Mouse (Mus musculus): ENCODE measurements around the gene Rabggta. TPM values are rescaled to one million over a fixed set of nuclear protein-coding genes. Genes with fewer than 3 reads are reported as not detected.

Gene Rabggta
- polyA plus RNA-seq, 1 experiment from 2014 or later = 36.9 TPM

- WGBS = 63% methylated on average over 4 of the region's 4 CpGs
- peak overlapping the region; percentile 23; the same call in 1 of the 2 replicates for H3K27ac ChIP-seq (ENCODE audit: low read length)
- no peaks in the 10 kb centered on the region; the same call in 1 of the 2 replicates for H3K36me3 ChIP-seq (ENCODE audit: control insufficient read depth, insufficient read depth, low read length)
- no peak overlapping the region for H3K4me3 ChIP-seq (ENCODE audit: low read length)
- no peak overlapping the region for H3K9ac ChIP-seq (ENCODE audit: low read depth, low read length)
- no peak for ATAC-seq
- no peaks in the 10 kb centered on the region for H3K9me3 ChIP-seq (ENCODE audit: control insufficient read depth, low read length)
- H3K4me1 ChIP-seq (ENCODE audit: control insufficient read depth, insufficient read depth, low read length) = peaks cover 19% of the 10 kb centered on the region
- H3K4me2 ChIP-seq (ENCODE audit: low read depth, low read length) = no peak overlapping the region
- H3K27me3 ChIP-seq (replicated peaks; ENCODE audit: control insufficient read depth, insufficient read depth, low read length) = no peaks in the 10 kb centered on the region
These were observed 13.7 kb upstream of the Rabggta start for GRCm38 (mm10) chr14:55735758-55736157.

DNA sequence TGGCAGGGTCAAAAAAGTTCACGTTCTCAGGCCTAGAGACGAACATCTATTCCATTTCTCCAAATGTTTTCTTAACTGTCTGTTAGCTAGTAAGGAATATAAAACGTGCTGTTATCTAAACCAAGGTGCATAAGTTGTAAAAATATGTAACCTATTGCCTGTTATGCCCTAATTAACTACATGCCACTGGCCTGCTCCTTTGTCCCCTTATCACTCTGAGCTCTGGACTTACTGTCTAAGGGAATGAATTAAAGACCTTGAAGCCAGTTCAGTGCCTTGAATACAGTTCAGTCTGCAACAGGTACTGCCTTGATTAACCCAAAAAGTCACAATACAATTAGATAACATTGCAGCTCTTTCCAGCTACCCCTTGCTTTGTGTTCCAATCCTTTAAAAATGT, 13.3 kb upstream of the Rabggta start:
- ATAC-seq = peak; percentile 86
- WGBS = 34% methylated on average over 3 of the region's 3 CpGs
- Histone ChIP-seq H3K4me2 (ENCODE audit: low read depth, low read length) (no peak overlapping the region), H3K4me3 (ENCODE audit: low read length) (no peak overlapping the region), H3K27ac (ENCODE audit: low read length) (0 out of 2 replicates have a peak overlapping the region, but pooled peaks have one; percentile 23), H3K4me1 (ENCODE audit: control insufficient read depth, insufficient read depth, low read length) (peaks cover 19% of the 10 kb centered on the region), H3K36me3 (ENCODE audit: control insufficient read depth, insufficient read depth, low read length) (no peaks in the 10 kb centered on the region; the same call in 1 of the 2 replicates), H3K9me3 (ENCODE audit: control insufficient read depth, low read length) (no peaks in the 10 kb centered on the region), H3K27me3 (replicated peaks; ENCODE audit: control insufficient read depth, insufficient read depth, low read length) (no peaks in the 10 kb centered on the region; the same call in 1 of the 2 replicates), H3K9ac (ENCODE audit: low read depth, low read length) (no peak overlapping the region)

- H3K4me2 ChIP-seq (ENCODE audit: low read depth, low read length) = no peak overlapping the region
- no peak overlapping the region for H3K9ac ChIP-seq (ENCODE audit: low read depth, low read length)
- H3K27ac ChIP-seq (ENCODE audit: low read length) = no peak overlapping the region
- no peak overlapping the region for H3K4me3 ChIP-seq (ENCODE audit: low read length)
- H3K9me3 ChIP-seq (ENCODE audit: control insufficient read depth, low read length) = no peaks in the 10 kb centered on the region
- no peaks in the 10 kb centered on the region; the same call in 1 of the 2 replicates for H3K27me3 ChIP-seq (replicated peaks; ENCODE audit: control insufficient read depth, insufficient read depth, low read length)
- no peaks in the 10 kb centered on the region; the same call in 1 of the 2 replicates for H3K36me3 ChIP-seq (ENCODE audit: control insufficient read depth, insufficient read depth, low read length)
- 58% methylated on average over 7 of the region's 7 CpGs for WGBS
- ATAC-seq = no peak
- peaks cover 19% of the 10 kb centered on the region for H3K4me1 ChIP-seq (ENCODE audit: control insufficient read depth, insufficient read depth, low read length)
These were observed 12.8 kb upstream of the Rabggta start for GRCm38 (mm10) chr14:55734869-55735268.

DNA sequence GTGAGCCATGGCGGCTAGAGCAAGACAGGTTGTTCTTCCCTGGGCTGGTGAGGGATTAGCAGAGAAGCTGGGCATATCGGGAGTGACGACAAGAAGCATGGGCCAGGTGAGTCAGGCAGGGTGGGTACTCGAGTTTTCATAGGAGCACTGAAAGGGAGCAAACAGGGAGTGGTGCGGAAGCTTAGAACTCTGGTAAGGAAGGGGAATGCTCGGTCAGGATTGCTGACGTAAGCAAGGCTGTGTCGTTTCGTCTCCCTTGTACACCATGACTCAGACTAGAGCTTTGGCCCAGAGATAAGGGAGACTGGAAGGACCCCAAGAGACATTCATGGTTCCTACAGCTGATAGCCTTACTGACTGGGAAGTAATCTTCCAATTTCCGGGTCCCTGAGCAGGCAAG, 11.8 kb upstream of the Rabggta start:
- no peak overlapping the region for H3K27ac ChIP-seq (ENCODE audit: low read length)
- peaks cover 19% of the 10 kb centered on the region for H3K4me1 ChIP-seq (ENCODE audit: control insufficient read depth, insufficient read depth, low read length)
- H3K36me3 ChIP-seq (ENCODE audit: control insufficient read depth, insufficient read depth, low read length) = no peaks in the 10 kb centered on the region
- H3K4me3 ChIP-seq (ENCODE audit: low read length) = no peak overlapping the region
- H3K27me3 ChIP-seq (replicated peaks; ENCODE audit: control insufficient read depth, insufficient read depth, low read length) = no peaks in the 10 kb centered on the region; the same call in 1 of the 2 replicates
- ATAC-seq = peak; percentile 67
- H3K9ac ChIP-seq (ENCODE audit: low read depth, low read length) = no peak overlapping the region
- no peak overlapping the region for H3K4me2 ChIP-seq (ENCODE audit: low read depth, low read length)
- 63% methylated on average over 10 of the region's 10 CpGs for WGBS
- H3K9me3 ChIP-seq (ENCODE audit: control insufficient read depth, low read length) = no peaks in the 10 kb centered on the region

DNA sequence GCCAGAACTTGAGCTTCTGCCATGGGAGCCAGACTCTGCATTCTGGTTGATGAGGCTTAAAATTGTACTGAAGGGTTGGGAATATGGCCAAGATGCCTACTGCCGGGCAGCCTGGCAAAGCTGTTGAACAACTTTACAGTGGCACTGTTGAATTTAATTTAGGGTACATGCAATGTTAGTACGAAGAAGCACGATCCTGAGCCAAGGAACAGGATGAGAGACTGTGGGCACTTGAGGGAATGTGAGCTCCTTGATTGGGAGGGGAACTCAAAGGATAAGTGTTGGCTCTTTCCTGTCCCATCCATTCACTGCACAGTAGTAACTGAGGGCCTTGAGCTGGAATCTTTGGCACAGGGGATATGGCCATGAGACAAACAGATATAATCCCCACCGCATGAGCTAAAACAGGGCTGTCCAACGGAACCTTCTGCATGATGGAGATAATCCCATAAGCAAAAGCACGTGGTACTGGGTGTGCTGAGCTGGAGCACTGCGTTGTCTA, 8.5 kb upstream of the Rabggta start:
- H3K9ac ChIP-seq (ENCODE audit: low read depth, low read length) = no peak overlapping the region
- no peak for ATAC-seq
- 81% methylated on average over 7 of the region's 7 CpGs for WGBS
- H3K36me3 ChIP-seq (ENCODE audit: control insufficient read depth, insufficient read depth, low read length) = no peaks in the 10 kb centered on the region
- H3K27me3 ChIP-seq (replicated peaks; ENCODE audit: control insufficient read depth, insufficient read depth, low read length) = no peaks in the 10 kb centered on the region; the same call in 1 of the 2 replicates
- no peak overlapping the region for H3K27ac ChIP-seq (ENCODE audit: low read length)
- H3K4me2 ChIP-seq (ENCODE audit: low read depth, low read length) = no peak overlapping the region
- H3K9me3 ChIP-seq (ENCODE audit: control insufficient read depth, low read length) = no peaks in the 10 kb centered on the region
- H3K4me3 ChIP-seq (ENCODE audit: low read length) = no peak overlapping the region
- H3K4me1 ChIP-seq (ENCODE audit: control insufficient read depth, insufficient read depth, low read length) = peaks cover 6% of the 10 kb centered on the region

GRCm38 (mm10) chr14:55730116-55730515, 8.1 kb upstream of the Rabggta start:
- Histone ChIP-seq H3K9ac (ENCODE audit: low read depth, low read length) (no peak overlapping the region), H3K27ac (ENCODE audit: low read length) (no peak overlapping the region), H3K9me3 (ENCODE audit: control insufficient read depth, low read length) (no peaks in the 10 kb centered on the region), H3K4me2 (ENCODE audit: low read depth, low read length) (no peak overlapping the region), H3K27me3 (replicated peaks; ENCODE audit: control insufficient read depth, insufficient read depth, low read length) (no peaks in the 10 kb centered on the region; the same call in 1 of the 2 replicates), H3K36me3 (ENCODE audit: control insufficient read depth, insufficient read depth, low read length) (no peaks in the 10 kb centered on the region), H3K4me3 (ENCODE audit: low read length) (no peak overlapping the region), H3K4me1 (ENCODE audit: control insufficient read depth, insufficient read depth, low read length) (peaks cover 5% of the 10 kb centered on the region; the same call in 1 of the 2 replicates)
- 81% methylated on average over 7 of the region's 7 CpGs for WGBS
- ATAC-seq = no peak

- Histone ChIP-seq H3K4me1 (ENCODE audit: control insufficient read depth, insufficient read depth, low read length) (no peaks in the 10 kb centered on the region), H3K27me3 (replicated peaks; ENCODE audit: control insufficient read depth, insufficient read depth, low read length) (no peaks in the 10 kb centered on the region; the same call in 1 of the 2 replicates), H3K4me3 (ENCODE audit: low read length) (no peak overlapping the region), H3K9me3 (ENCODE audit: control insufficient read depth, low read length) (no peaks in the 10 kb centered on the region), H3K27ac (ENCODE audit: low read length) (no peak overlapping the region), H3K36me3 (ENCODE audit: control insufficient read depth, insufficient read depth, low read length) (no peaks in the 10 kb centered on the region), H3K4me2 (ENCODE audit: low read depth, low read length) (no peak overlapping the region), H3K9ac (ENCODE audit: low read depth, low read length) (no peak overlapping the region)
- WGBS = 55% methylated on average over 8 of the region's 8 CpGs
- ATAC-seq = no peak
These were observed 6.0 kb upstream of the Rabggta start for GRCm38 (mm10) chr14:55727889-55728685.

- Histone ChIP-seq H3K9me3 (ENCODE audit: control insufficient read depth, low read length) (no peaks in the 10 kb centered on the region), H3K9ac (ENCODE audit: low read depth, low read length) (no peak overlapping the region), H3K4me2 (ENCODE audit: low read depth, low read length) (no peak overlapping the region), H3K4me3 (ENCODE audit: low read length) (no peak overlapping the region), H3K27me3 (replicated peaks; ENCODE audit: control insufficient read depth, insufficient read depth, low read length) (no peaks in the 10 kb centered on the region; the same call in 1 of the 2 replicates), H3K27ac (ENCODE audit: low read length) (no peak overlapping the region), H3K36me3 (ENCODE audit: control insufficient read depth, insufficient read depth, low read length) (no peaks in the 10 kb centered on the region), H3K4me1 (ENCODE audit: control insufficient read depth, insufficient read depth, low read length) (peaks cover 3% of the 10 kb centered on the region; the same call in 1 of the 2 replicates)
- no peak for ATAC-seq
These were observed 4.2 kb upstream of the Rabggta start for GRCm38 (mm10) chr14:55726261-55726660.

DNA sequence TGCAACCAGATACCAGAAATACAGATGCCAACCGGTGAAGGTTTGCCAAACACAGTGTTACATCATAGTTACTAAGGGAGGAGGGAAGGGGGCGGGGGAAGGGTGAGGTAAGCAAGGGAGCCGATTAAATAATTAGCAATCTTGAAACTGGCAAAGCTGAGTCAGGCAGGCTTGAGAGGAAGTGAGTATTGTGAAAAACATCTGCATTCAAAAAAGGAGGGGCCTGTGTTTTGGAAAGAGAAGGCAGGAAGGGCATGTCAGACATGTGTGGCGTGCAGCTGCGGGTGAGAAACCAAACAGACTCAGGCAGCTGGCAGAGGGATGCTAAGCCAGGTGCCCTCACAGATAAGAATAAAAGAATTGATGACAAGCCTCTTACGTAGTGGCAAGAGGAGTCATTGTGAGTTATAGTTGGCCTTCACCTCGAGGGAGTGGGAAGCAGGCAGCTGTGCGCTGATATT, 2.4 kb upstream of the Rabggta start:
- Histone ChIP-seq H3K9me3 (ENCODE audit: control insufficient read depth, low read length) (no peaks in the 10 kb centered on the region), H3K27ac (ENCODE audit: low read length) (no peak overlapping the region), H3K4me1 (ENCODE audit: control insufficient read depth, insufficient read depth, low read length) (peaks cover 3% of the 10 kb centered on the region; the same call in 1 of the 2 replicates), H3K36me3 (ENCODE audit: control insufficient read depth, insufficient read depth, low read length) (no peaks in the 10 kb centered on the region), H3K4me2 (ENCODE audit: low read depth, low read length) (no peak overlapping the region), H3K27me3 (replicated peaks; ENCODE audit: control insufficient read depth, insufficient read depth, low read length) (no peaks in the 10 kb centered on the region), H3K9ac (ENCODE audit: low read depth, low read length) (no peak overlapping the region), H3K4me3 (ENCODE audit: low read length) (no peak overlapping the region)
- no peak for ATAC-seq
- 53% methylated on average over 8 of the region's 8 CpGs for WGBS

All from intestine, embryonic 16.5 days (tissue).